ENCODE assay signal across 8 mouse cellular contexts in the genomic region with DNA sequence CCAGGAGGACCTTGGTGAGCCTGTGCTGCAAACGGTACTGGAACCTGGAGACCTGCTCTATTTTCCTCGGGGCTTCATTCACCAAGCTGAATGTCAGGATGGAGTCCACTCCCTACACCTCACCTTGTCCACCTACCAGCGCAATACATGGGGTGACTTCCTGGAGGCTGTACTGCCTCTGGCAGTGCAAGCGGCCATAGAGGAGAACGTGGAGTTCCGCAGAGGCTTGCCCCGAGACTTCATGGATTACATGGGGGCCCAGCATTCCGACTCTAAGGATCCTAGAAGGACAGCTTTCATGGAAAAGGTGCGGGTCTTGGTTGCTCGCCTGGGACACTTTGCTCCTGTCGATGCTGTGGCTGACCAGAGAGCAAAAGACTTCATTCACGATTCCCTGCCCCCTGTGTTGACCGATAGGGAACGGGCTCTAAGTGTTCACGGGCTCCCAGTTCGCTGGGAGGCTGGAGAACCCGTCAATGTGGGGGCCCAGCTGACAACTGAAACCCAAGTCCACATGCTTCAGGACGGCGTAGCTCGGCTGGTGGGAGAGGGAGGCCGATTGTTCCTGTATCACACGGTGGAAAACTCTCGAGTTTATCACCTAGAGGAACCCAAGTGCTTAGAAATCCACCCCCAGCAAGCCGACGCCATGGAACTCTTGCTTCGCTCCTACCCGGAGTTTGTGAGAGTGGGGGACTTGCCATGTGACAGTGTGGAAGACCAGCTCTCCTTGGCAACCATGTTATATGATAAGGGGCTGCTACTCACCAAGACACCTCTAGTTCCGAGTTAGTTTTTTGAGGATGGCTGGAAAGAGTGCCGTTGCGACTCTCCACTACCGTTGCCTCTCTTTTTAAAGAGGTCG. TPM values are rescaled to one million over a fixed set of nuclear protein-coding genes. Genes with fewer than 3 reads are reported as not detected.
DNase-seq lines count a peak whose midpoint lies in the region; ATAC-seq and TF ChIP-seq lines count a peak whose summit lies in the region.

No protein-coding gene starts in this region.

- peaks cover 27% of the 10 kb centered on the region for H3K4me1 ChIP-seq in heart, embryonic 15.5 days (replicated peaks)
- H3K4me1 ChIP-seq in embryonic facial prominence, embryonic 10.5 days = peaks cover 38% of the 10 kb centered on the region
- H3K4me1 ChIP-seq in intestine, embryonic 14.5 days (replicated peaks; ENCODE audit: control insufficient read depth, insufficient read depth, low read length) = peaks cover 11% of the 10 kb centered on the region
- H3K4me1 ChIP-seq in midbrain, postnatal 0 days (ENCODE audit: insufficient read depth, low read length) = peaks cover 9% of the 10 kb centered on the region

- H3K9ac ChIP-seq in heart, embryonic 15.5 days = peak overlapping the region; percentile 87
- H3K9ac ChIP-seq in intestine, embryonic 14.5 days (ENCODE audit: low read length) = peak overlapping the region; percentile 79
- peak overlapping the region; percentile 79 for H3K9ac ChIP-seq in midbrain, postnatal 0 days (replicated peaks; ENCODE audit: low read length, poor library complexity, severe bottlenecking)

- H3K27me3 ChIP-seq in heart, embryonic 15.5 days = no peaks in the 10 kb centered on the region
- H3K27me3 ChIP-seq in embryonic facial prominence, embryonic 10.5 days (replicated peaks; ENCODE audit: low read depth, poor library complexity, severe bottlenecking) = no peaks in the 10 kb centered on the region
- H3K27me3 ChIP-seq in intestine, embryonic 14.5 days (replicated peaks; ENCODE audit: control insufficient read depth, insufficient read depth, low read length) = no peaks in the 10 kb centered on the region
- H3K27me3 ChIP-seq in midbrain, postnatal 0 days (ENCODE audit: insufficient read depth, low read length) = no peaks in the 10 kb centered on the region

- 38% methylated on average over 32 of the region's 32 CpGs for WGBS in heart, embryonic 15.5 days
- WGBS in embryonic facial prominence, embryonic 10.5 days = 66% methylated on average over 32 of the region's 32 CpGs
- WGBS in intestine, embryonic 14.5 days = 59% methylated on average over 32 of the region's 32 CpGs
- WGBS in midbrain, postnatal 0 days = 69% methylated on average over 32 of the region's 32 CpGs

- H3K36me3 ChIP-seq in heart, embryonic 15.5 days = no peaks in the 10 kb centered on the region
- H3K36me3 ChIP-seq in embryonic facial prominence, embryonic 10.5 days (replicated peaks) = peaks cover 49% of the 10 kb centered on the region
- H3K36me3 ChIP-seq in intestine, embryonic 14.5 days (ENCODE audit: control insufficient read depth, insufficient read depth, low read length) = peaks cover 14% of the 10 kb centered on the region
- H3K36me3 ChIP-seq in midbrain, postnatal 0 days (ENCODE audit: insufficient read depth, low read length) = 0 out of 2 replicates have a peak, but pooled peaks cover 3% of the 10 kb centered on the region

- intact Hi-C loops in heart, postnatal 10 days (cut with DNase I) = no loop called here

- no peak for ATAC-seq in heart, embryonic 15.5 days (replicated peaks; ENCODE audit: insufficient number of reproducible peaks, insufficient read depth, low FRiP score, low read depth)
- ATAC-seq in intestine, embryonic 14.5 days (replicated peaks; ENCODE audit: low FRiP score, low TSS enrichment, low read depth) = peak; percentile 18; the same call in 1 of the 2 replicates
- ATAC-seq in midbrain, postnatal 0 days (ENCODE audit: low FRiP score) = 0 out of 2 replicates have a peak, but pooled peaks have one; percentile 5

- H3K4me3 ChIP-seq in heart, embryonic 15.5 days = peak overlapping the region; percentile 96
- peak overlapping the region; percentile 94 for H3K4me3 ChIP-seq in embryonic facial prominence, embryonic 10.5 days
- peak overlapping the region; percentile 76 for H3K4me3 ChIP-seq in intestine, embryonic 14.5 days (ENCODE audit: low read depth, low read length)
- H3K4me3 ChIP-seq in midbrain, postnatal 0 days (ENCODE audit: low read depth, low read length) = peak overlapping the region; percentile 83

- no peak overlapping the region for H3K27ac ChIP-seq in heart, embryonic 15.5 days
- peak overlapping the region; percentile 93; the same call in 1 of the 2 replicates for H3K27ac ChIP-seq in embryonic facial prominence, embryonic 10.5 days (replicated peaks)
- H3K27ac ChIP-seq in intestine, embryonic 14.5 days (ENCODE audit: low read depth) = no peak overlapping the region
- no peak overlapping the region for H3K27ac ChIP-seq in midbrain, postnatal 0 days (ENCODE audit: low read depth, low read length)

- no peak for DNase-seq in heart, postnatal 10 days
- DNase-seq in embryonic facial prominence, embryonic 10.5 days (ENCODE audit: low spot score) = no peak
- no peak for DNase-seq in intestine, embryonic 14.5 days (ENCODE audit: low spot score)
- no peak for DNase-seq in midbrain, postnatal 0 days (ENCODE audit: low spot score)
- no peak for DNase-seq in adrenal gland, adult 2 months
- DNase-seq in thymus, postnatal 14 days = no peak
- no peak for DNase-seq in Muller cell, postnatal 12 days (ENCODE audit: inconsistent ontology term)

- H3K9me3 ChIP-seq in heart, embryonic 15.5 days (replicated peaks) = no peaks in the 10 kb centered on the region
- no peaks in the 10 kb centered on the region for H3K9me3 ChIP-seq in embryonic facial prominence, embryonic 10.5 days
- no peaks in the 10 kb centered on the region for H3K9me3 ChIP-seq in intestine, embryonic 14.5 days (ENCODE audit: control insufficient read depth, low read length)
- no peaks in the 10 kb centered on the region for H3K9me3 ChIP-seq in midbrain, postnatal 0 days (ENCODE audit: low read length)

- TF ChIP-seq CTCF in midbrain, postnatal 0 days (IDR thresholded peaks at IDR 0.05) = no peak

- H3K4me2 ChIP-seq in heart, embryonic 15.5 days = peak overlapping the region; percentile 99
- H3K4me2 ChIP-seq in intestine, embryonic 14.5 days (ENCODE audit: low read length) = peak overlapping the region; percentile 91
- H3K4me2 ChIP-seq in midbrain, postnatal 0 days (ENCODE audit: low read depth, low read length, poor library complexity, severe bottlenecking) = peak overlapping the region; percentile 87

RNA-seq across cellular contexts. Expression of a gene that starts 1.5 kb away (rescaled TPM):
- polyA plus RNA-seq in heart, embryonic 15.5 days (2015; fragmentation: Nextera tagmentation; extraction: Ambion mirVana) = 7.9 and 10.2 TPM in 2 replicates
- total RNA-seq in heart, postnatal 10 days (2021) = 1 to 10 TPM; 7.2 to 7.7 TPM
- 15.9 and 16.8 TPM in 2 replicates for polyA plus RNA-seq in embryonic facial prominence, embryonic 10.5 days (2016; fragmentation: Nextera tagmentation; extraction: Ambion mirVana)
- 13.0 and 17.2 TPM in 2 replicates for polyA plus RNA-seq in intestine, embryonic 14.5 days (2014; fragmentation: Nextera tagmentation; extraction: Ambion mirVana)
- total RNA-seq in midbrain, postnatal 0 days (2014; rRNA removed) = 25.3 and 27.8 TPM in 2 replicates
- 10.4 and 12.6 TPM in 2 replicates for polyA plus RNA-seq in midbrain, postnatal 0 days (2015; fragmentation: Nextera tagmentation; extraction: Ambion mirVana)
- 10 to 100 TPM; 11.9 to 12.4 TPM for total RNA-seq in adrenal gland, adult 2 months (2021)
- polyA plus RNA-seq in adrenal gland, adult 2 months (2012; rRNA removed) = 27.4 and 34.8 TPM in 2 replicates

RNA-seq across cellular contexts. Expression of a gene that starts 30.2 kb away (rescaled TPM):
- polyA plus RNA-seq in heart, embryonic 15.5 days (2015; fragmentation: Nextera tagmentation; extraction: Ambion mirVana) = 28.0 and 29.5 TPM in 2 replicates
- 10 to 100 TPM; 42.7 to 45.1 TPM for total RNA-seq in heart, postnatal 10 days (2021)
- polyA plus RNA-seq in embryonic facial prominence, embryonic 10.5 days (2016; fragmentation: Nextera tagmentation; extraction: Ambion mirVana) = 39.3 and 41.9 TPM in 2 replicates
- 30.1 and 32.2 TPM in 2 replicates for polyA plus RNA-seq in intestine, embryonic 14.5 days (2014; fragmentation: Nextera tagmentation; extraction: Ambion mirVana)
- total RNA-seq in midbrain, postnatal 0 days (2014; rRNA removed) = 17.5 and 17.8 TPM in 2 replicates
- 9.0 TPM in 2 replicates for polyA plus RNA-seq in midbrain, postnatal 0 days (2015; fragmentation: Nextera tagmentation; extraction: Ambion mirVana)
- total RNA-seq in adrenal gland, adult 2 months (2021) = 10 to 100 TPM; 49.9 to 53.8 TPM
- polyA plus RNA-seq in adrenal gland, adult 2 months (2012; rRNA removed) = 68.9 and 69.9 TPM in 2 replicates

RNA-seq across cellular contexts. Expression of a gene that starts 32.7 kb away (rescaled TPM):
- not detected in 2 replicates for polyA plus RNA-seq in heart, embryonic 15.5 days (2015; fragmentation: Nextera tagmentation; extraction: Ambion mirVana)
- total RNA-seq in heart, postnatal 10 days (2021) = under 1 TPM in 1 of 2 experiments, not detected in 1; 0.17 TPM
- not detected in 2 replicates for polyA plus RNA-seq in embryonic facial prominence, embryonic 10.5 days (2016; fragmentation: Nextera tagmentation; extraction: Ambion mirVana)
- polyA plus RNA-seq in intestine, embryonic 14.5 days (2014; fragmentation: Nextera tagmentation; extraction: Ambion mirVana) = not detected in 2 replicates
- 0.05 TPM in 1 of 2 replicates, not detected in the other for total RNA-seq in midbrain, postnatal 0 days (2014; rRNA removed)
- 0.10 TPM in 1 of 2 replicates, not detected in the other for polyA plus RNA-seq in midbrain, postnatal 0 days (2015; fragmentation: Nextera tagmentation; extraction: Ambion mirVana)
- total RNA-seq in adrenal gland, adult 2 months (2021) = not detected
- not detected in 2 replicates for polyA plus RNA-seq in adrenal gland, adult 2 months (2012; rRNA removed)

RNA-seq across cellular contexts. Expression of a gene that starts 35.7 kb away (rescaled TPM):
- polyA plus RNA-seq in heart, embryonic 15.5 days (2015; fragmentation: Nextera tagmentation; extraction: Ambion mirVana) = 65.8 and 78.0 TPM in 2 replicates
- total RNA-seq in heart, postnatal 10 days (2021) = 100 to 1,000 TPM; 201 to 233 TPM
- polyA plus RNA-seq in embryonic facial prominence, embryonic 10.5 days (2016; fragmentation: Nextera tagmentation; extraction: Ambion mirVana) = 18.9 and 19.1 TPM in 2 replicates
- 25.9 and 26.6 TPM in 2 replicates for polyA plus RNA-seq in intestine, embryonic 14.5 days (2014; fragmentation: Nextera tagmentation; extraction: Ambion mirVana)
- 16.7 and 20.7 TPM in 2 replicates for total RNA-seq in midbrain, postnatal 0 days (2014; rRNA removed)
- polyA plus RNA-seq in midbrain, postnatal 0 days (2015; fragmentation: Nextera tagmentation; extraction: Ambion mirVana) = 22.1 and 26.0 TPM in 2 replicates
- 10 to 100 TPM; 19.5 to 26.1 TPM for total RNA-seq in adrenal gland, adult 2 months (2021)
- polyA plus RNA-seq in adrenal gland, adult 2 months (2012; rRNA removed) = 20.9 and 31.7 TPM in 2 replicates

RNA-seq across cellular contexts. Expression of a gene that starts 57.3 kb away (rescaled TPM):
- 27.7 and 29.8 TPM in 2 replicates for polyA plus RNA-seq in heart, embryonic 15.5 days (2015; fragmentation: Nextera tagmentation; extraction: Ambion mirVana)
- total RNA-seq in heart, postnatal 10 days (2021) = 100 to 1,000 TPM; 127 to 159 TPM
- 21.5 and 29.6 TPM in 2 replicates for polyA plus RNA-seq in embryonic facial prominence, embryonic 10.5 days (2016; fragmentation: Nextera tagmentation; extraction: Ambion mirVana)
- 89.0 and 99.5 TPM in 2 replicates for polyA plus RNA-seq in intestine, embryonic 14.5 days (2014; fragmentation: Nextera tagmentation; extraction: Ambion mirVana)
- 117 and 120 TPM in 2 replicates for total RNA-seq in midbrain, postnatal 0 days (2014; rRNA removed)
- 114 and 120 TPM in 2 replicates for polyA plus RNA-seq in midbrain, postnatal 0 days (2015; fragmentation: Nextera tagmentation; extraction: Ambion mirVana)
- 10 to 100 TPM; 11.8 TPM for total RNA-seq in adrenal gland, adult 2 months (2021)
- polyA plus RNA-seq in adrenal gland, adult 2 months (2012; rRNA removed) = 2.9 and 4.1 TPM in 2 replicates
